Mouse (Mus musculus) lung, postnatal 0 days (tissue): Measurements from ENCODE around the gene Smbd1. TPM values are rescaled to one million over a fixed set of nuclear protein-coding genes. Genes with fewer than 3 reads are reported as not detected.
A peak's percentile ranks its signal among the peaks of the same experiment; 100 is the strongest.

ENCODE experiments used
- ATAC-seq: fragments of 200-750 bp; cut with Nextera tagmentation; 2 replicates; pipeline ENCODE4 v1.8.0; 2017; ENCODE audit warnings: moderate library complexity
- DNase-seq: peaks from one replicate; pipeline ENCODE4 v3.0.0-alpha.2; 2016; ENCODE audit warnings: low spot score
- H3K27ac ChIP-seq: fragments of 300-500 bp; sonication (generic); 2 replicates; pipeline ENCODE4 v1.5.1; 2014; ENCODE audit warnings: antibody characterized with exemption, mild to moderate bottlenecking, low read length, mixed read lengths
- H3K27me3 ChIP-seq: fragments of 300-500 bp; sonication (generic); replicated peaks from 2 replicates; pipeline ENCODE4 v1.6.1; 2014; ENCODE audit warnings: low read length, mixed read lengths; ENCODE audit not compliant: insufficient read depth
- H3K36me3 ChIP-seq: fragments of 300-500 bp; sonication (generic); 2 replicates; pipeline ENCODE4 v1.6.1; 2014; ENCODE audit warnings: low read length, mixed read lengths; ENCODE audit not compliant: insufficient read depth
- H3K4me1 ChIP-seq: fragments of 300-500 bp; sonication (generic); 2 replicates; pipeline ENCODE4 v1.6.1; 2014; ENCODE audit warnings: antibody characterized with exemption, low read depth, low read length, mixed read lengths; ENCODE audit not compliant: insufficient read depth
- H3K4me2 ChIP-seq: fragments of 300-500 bp; sonication (generic); replicated peaks from 2 replicates; pipeline ENCODE4 v1.6.1; 2014; ENCODE audit warnings: low read depth, mild to moderate bottlenecking, low read length, moderate library complexity, mixed read lengths
- H3K4me3 ChIP-seq: fragments of 300-500 bp; sonication (generic); 2 replicates; pipeline ENCODE4 v1.5.1; 2014; ENCODE audit warnings: low read depth, low read length
- H3K9ac ChIP-seq: fragments of 300-500 bp; sonication (generic); replicated peaks from 2 replicates; pipeline ENCODE4 v1.6.1; 2014; ENCODE audit warnings: low read depth, mild to moderate bottlenecking
- H3K9me3 ChIP-seq: fragments of 300-500 bp; sonication (generic); 2 replicates; pipeline ENCODE4 v1.6.1; 2016; ENCODE audit warnings: low read length, mixed read lengths
- CTCF ChIP-seq: IDR thresholded peaks from 2 replicates; pipeline ENCODE4 v1.5.1; 2016; ENCODE audit warnings: antibody characterized with exemption, mild to moderate bottlenecking
- EP300 ChIP-seq: IDR thresholded peaks from 2 replicates; pipeline ENCODE4 v1.6.1; 2016; ENCODE audit warnings: antibody characterized with exemption, mild to moderate bottlenecking, control low read depth
- WGBS: fragments of 180-500 bp; shearing (Covaris S2); extraction: QIAGEN DNeasy Blood & Tissue Kit; methylation state at CpG from one replicate; pipeline ENCODE4 v1.1.7; 2014; 5-methylcytosine and 5-hydroxymethylcytosine counted together
- polyA plus RNA-seq: library from polyadenylated mRNA; unstranded; fragments of >200 nt; fragmentation: Nextera tagmentation; extraction: Ambion mirVana; gene quantifications from 2 replicates; pipeline ENCODE4 v1.2.1, GENCODE M21; 2015

The Smbd1 gene
- polyA plus RNA-seq = 2.1 and 3.0 TPM in 2 replicates

- TF ChIP-seq EP300 = no peak
- TF ChIP-seq CTCF = no peak
- no peak for DNase-seq
- no peak within 1 kb of the TSS for H3K4me2 ChIP-seq
- no peak for ATAC-seq
- H3K4me1 ChIP-seq = no peaks in the 10 kb centered on the region
- no peak within 1 kb of the TSS for H3K27ac ChIP-seq
- no peak within 1 kb of the TSS for H3K4me3 ChIP-seq
- H3K36me3 ChIP-seq = no peaks in the 10 kb centered on the region
- H3K27me3 ChIP-seq = no peaks in the 10 kb centered on the region
- H3K9ac ChIP-seq = no peak within 1 kb of the TSS
- WGBS = 81% methylated on average over 4 of the region's 4 CpGs
- no peaks in the 10 kb centered on the region for H3K9me3 ChIP-seq
These were observed at the start of gene Smbd1 for GRCm38 (mm10) chr16:32810321-32810720. TSS of gene Smbd1 (minus strand) at chr16:32810477.

GRCm38 (mm10) chr16:32858771-32859636, 48.7 kb upstream of the Smbd1 start:
- H3K36me3 ChIP-seq = 0 out of 2 replicates have a peak, but pooled peaks cover 5% of the 10 kb centered on the region
- peak; percentile 94 for ATAC-seq
- DNase-seq = peak; percentile 84
- 47% methylated on average over 12 of the region's 12 CpGs for WGBS
- H3K4me1 ChIP-seq = peaks cover 3% of the 10 kb centered on the region; the same call in 1 of the 2 replicates
- H3K4me2 ChIP-seq = no peak overlapping the region
- H3K4me3 ChIP-seq = no peak overlapping the region
- no peaks in the 10 kb centered on the region for H3K27me3 ChIP-seq
- H3K9me3 ChIP-seq = no peaks in the 10 kb centered on the region
- TF ChIP-seq CTCF (no peak), EP300 (no peak)
- H3K27ac ChIP-seq = peak overlapping the region; percentile 81
- H3K9ac ChIP-seq = no peak overlapping the region

GRCm38 (mm10) chr16:32858356-32858755, 48.1 kb upstream of the Smbd1 start:
- WGBS = 36% methylated on average over 4 of the region's 4 CpGs
- Histone ChIP-seq H3K4me3 (no peak overlapping the region), H3K36me3 (0 out of 2 replicates have a peak, but pooled peaks cover 5% of the 10 kb centered on the region), H3K27ac (peak overlapping the region; percentile 81), H3K4me2 (no peak overlapping the region), H3K9ac (no peak overlapping the region), H3K27me3 (no peaks in the 10 kb centered on the region), H3K4me1 (peaks cover 3% of the 10 kb centered on the region; the same call in 1 of the 2 replicates), H3K9me3 (no peaks in the 10 kb centered on the region)
- TF ChIP-seq EP300 = no peak
- TF ChIP-seq CTCF = no peak
- ATAC-seq (0 out of 2 replicates have a peak, but pooled peaks have one; percentile 36), DNase-seq (peak; percentile 28)

GRCm38 (mm10) chr16:32856751-32857150, 46.5 kb upstream of the Smbd1 start:
- 82% methylated on average over 3 of the region's 3 CpGs for WGBS

GRCm38 (mm10) chr16:32854050-32854571, 43.8 kb upstream of the Smbd1 start:
- no peaks in the 10 kb centered on the region; the same call in 1 of the 2 replicates for H3K4me1 ChIP-seq
- H3K9ac ChIP-seq = no peak overlapping the region
- DNase-seq (peak; percentile 5), ATAC-seq (no peak; the same call in 1 of the 2 replicates)
- no peak overlapping the region for H3K4me3 ChIP-seq
- H3K36me3 ChIP-seq = no peaks in the 10 kb centered on the region; the same call in 1 of the 2 replicates
- no peak for TF ChIP-seq EP300
- no peak for TF ChIP-seq CTCF
- H3K27me3 ChIP-seq = no peaks in the 10 kb centered on the region
- H3K9me3 ChIP-seq = no peaks in the 10 kb centered on the region
- no peak overlapping the region for H3K4me2 ChIP-seq
- 57% methylated on average over 2 of the region's 2 CpGs for WGBS
- H3K27ac ChIP-seq = 0 out of 2 replicates have a peak overlapping the region, but pooled peaks have one; percentile 44

More at GRCm38 (mm10) chr16:32856751-32857150, 46.5 kb upstream of the Smbd1 start:
- ATAC-seq (no peak), DNase-seq (no peak)
- no peak overlapping the region for H3K9ac ChIP-seq
- 0 out of 2 replicates have a peak, but pooled peaks cover 5% of the 10 kb centered on the region for H3K36me3 ChIP-seq
- no peaks in the 10 kb centered on the region for H3K27me3 ChIP-seq
- H3K4me1 ChIP-seq = peaks cover 3% of the 10 kb centered on the region; the same call in 1 of the 2 replicates
- no peak overlapping the region for H3K27ac ChIP-seq
- TF ChIP-seq EP300 (no peak), CTCF (no peak)
- H3K4me2 ChIP-seq = no peak overlapping the region
- H3K9me3 ChIP-seq = no peaks in the 10 kb centered on the region
- no peak overlapping the region for H3K4me3 ChIP-seq

- Histone ChIP-seq H3K36me3 (peaks cover 2% of the 10 kb centered on the region; the same call in 1 of the 2 replicates), H3K4me3 (no peak overlapping the region), H3K27me3 (no peaks in the 10 kb centered on the region), H3K4me1 (peaks cover under 1% of the 10 kb centered on the region; the same call in 1 of the 2 replicates), H3K4me2 (no peak overlapping the region), H3K27ac (peak overlapping the region; percentile 44; the same call in 1 of the 2 replicates), H3K9me3 (no peaks in the 10 kb centered on the region), H3K9ac (no peak overlapping the region)
- peak; percentile 17 for DNase-seq
- WGBS = 57% methylated on average over 13 of the region's 13 CpGs
- TF ChIP-seq CTCF (no peak), EP300 (no peak)
- no peak for ATAC-seq
These were observed 43.3 kb upstream of the Smbd1 start for GRCm38 (mm10) chr16:32853492-32854049.
